Comparison of ENCODE assay signal across 14 mouse cellular contexts in genomic region chr19:40278372-40279023, GRCm38 (mm10). TPM values are rescaled to one million over a fixed set of nuclear protein-coding genes. Genes with fewer than 3 reads are reported as not detected.
A peak's percentile ranks its signal among the peaks of the same experiment; 100 is the strongest.
DNase-seq lines count a peak whose midpoint lies in the region; ATAC-seq and TF ChIP-seq lines count a peak whose summit lies in the region.
"Had no signal": no experiment of that assay in that cellular context is flagged by ENCODE, and none has a peak within 500 bp of the region (broad histone marks: within the 10 kb centered on the region; RNA-seq: fewer than 3 reads in every experiment).

No protein-coding gene starts in this region.

- TF ChIP-seq CTCF in liver, adult 2 months (IDR thresholded peaks at IDR 0.05; ENCODE audit: low read depth, low read length) = no peak
- TF ChIP-seq CTCF in liver, postnatal 0 days (IDR thresholded peaks at IDR 0.05; ENCODE audit: low read depth) = no peak

- no peak for TF ChIP-seq EP300 in liver, postnatal 0 days (IDR thresholded peaks at IDR 0.05; ENCODE audit: low read depth)

- no peaks in the 10 kb centered on the region for H3K36me3 ChIP-seq in liver, adult 2 months (ENCODE audit: control insufficient read depth, insufficient read depth, low read length)
- no peaks in the 10 kb centered on the region for H3K36me3 ChIP-seq in heart, embryonic 10.5 days
- no peaks in the 10 kb centered on the region for H3K36me3 ChIP-seq in liver, postnatal 0 days (replicated peaks; ENCODE audit: insufficient read depth, low read length)
- H3K36me3 ChIP-seq in kidney, embryonic 14.5 days (ENCODE audit: control insufficient read depth, insufficient read depth, low read length) = no peaks in the 10 kb centered on the region
- H3K36me3 ChIP-seq: forebrain, embryonic 12.5 days; G1E; limb, embryonic 12.5 days; neural tube, embryonic 13.5 days had no signal

- H3K79me2 ChIP-seq in liver, adult 2 months (ENCODE audit: control insufficient read depth, insufficient read depth, low read length) = no peaks in the 10 kb centered on the region

- no peak overlapping the region for H3K4me3 ChIP-seq in liver, adult 2 months (ENCODE audit: insufficient read depth, low read depth, low read length)
- no peak overlapping the region for H3K4me3 ChIP-seq in heart, embryonic 10.5 days
- H3K4me3 ChIP-seq in liver, postnatal 0 days (ENCODE audit: low read depth, low read length) = no peak overlapping the region
- no peak overlapping the region for H3K4me3 ChIP-seq in kidney, embryonic 14.5 days (ENCODE audit: low read length)
- H3K4me3 ChIP-seq: forebrain, embryonic 12.5 days; limb, embryonic 12.5 days; neural tube, embryonic 13.5 days had no signal

- intact Hi-C loops in heart, postnatal 14 days (cut with DNase I) = loop anchor here (5.0 kb wide), 1 partner anchor 36 kb away; no protein-coding TSS in a partner anchor

- H3K27ac ChIP-seq in liver, adult 2 months (replicated peaks; ENCODE audit: insufficient read depth, low read depth, low read length) = peak overlapping the region; percentile 10; the same call in 1 of the 2 replicates
- peak overlapping the region; percentile 89 for H3K27ac ChIP-seq in heart, embryonic 10.5 days
- peak overlapping the region; percentile 51; the same call in 1 of the 2 replicates for H3K27ac ChIP-seq in liver, postnatal 0 days (ENCODE audit: low read depth)
- H3K27ac ChIP-seq in kidney, embryonic 14.5 days (ENCODE audit: low read depth, low read length) = no peak overlapping the region
- H3K27ac ChIP-seq: forebrain, embryonic 12.5 days; kidney, postnatal 0 days; limb, embryonic 12.5 days; neural tube, embryonic 13.5 days had no signal

- peak; percentile 79 for DNase-seq in liver, adult 2 months (ENCODE audit: extremely low read depth, low read depth, low spot score)
- DNase-seq in liver = no peak
- DNase-seq in heart, embryonic 10.5 days (ENCODE audit: low spot score) = no peak
- peak; percentile 45 for DNase-seq in heart, postnatal 14 days
- peak; percentile 33 for DNase-seq in liver, postnatal 0 days
- no peak for DNase-seq in thymus, postnatal 25 days
- DNase-seq: cerebellum, adult 2 months had no signal

- no peaks in the 10 kb centered on the region for H3K9me3 ChIP-seq in heart, embryonic 10.5 days
- H3K9me3 ChIP-seq in liver, postnatal 0 days (ENCODE audit: low read length) = no peaks in the 10 kb centered on the region
- no peaks in the 10 kb centered on the region for H3K9me3 ChIP-seq in kidney, embryonic 14.5 days (ENCODE audit: control insufficient read depth, low read length)
- H3K9me3 ChIP-seq: G1E had no signal

- peak; percentile 90 for ATAC-seq in liver, postnatal 0 days
- ATAC-seq in kidney, embryonic 14.5 days (ENCODE audit: low FRiP score, low TSS enrichment) = no peak
- ATAC-seq: lung, postnatal 0 days had no signal

- no peak overlapping the region for H3K4me2 ChIP-seq in liver, postnatal 0 days (ENCODE audit: low read depth, low read length)
- H3K4me2 ChIP-seq in kidney, embryonic 14.5 days (replicated peaks; ENCODE audit: low read depth, low read length) = no peak overlapping the region
- H3K4me2 ChIP-seq: forebrain, embryonic 12.5 days; limb, embryonic 12.5 days; neural tube, embryonic 13.5 days had no signal

- TF ChIP-seq POLR2A in liver, adult 2 months (IDR thresholded peaks at IDR 0.05; ENCODE audit: extremely low read depth, insufficient read depth, low read length) = no peak

- H3K9ac ChIP-seq in liver, adult 2 months (ENCODE audit: low read depth, low read length) = no peak overlapping the region
- no peak overlapping the region for H3K9ac ChIP-seq in liver, postnatal 0 days (replicated peaks)
- H3K9ac ChIP-seq in kidney, embryonic 14.5 days (ENCODE audit: low read depth, low read length) = no peak overlapping the region
- H3K9ac ChIP-seq: forebrain, embryonic 12.5 days; limb, embryonic 12.5 days; neural tube, embryonic 13.5 days had no signal

- no peaks in the 10 kb centered on the region for H3K27me3 ChIP-seq in liver, adult 2 months (ENCODE audit: control insufficient read depth, insufficient read depth, low read length)
- no peaks in the 10 kb centered on the region for H3K27me3 ChIP-seq in heart, embryonic 10.5 days (ENCODE audit: insufficient read depth, poor library complexity, severe bottlenecking)
- no peaks in the 10 kb centered on the region for H3K27me3 ChIP-seq in liver, postnatal 0 days (ENCODE audit: insufficient read depth, low read length)
- H3K27me3 ChIP-seq in kidney, embryonic 14.5 days (ENCODE audit: control insufficient read depth, insufficient read depth, low read length) = no peaks in the 10 kb centered on the region
- H3K27me3 ChIP-seq: forebrain, embryonic 12.5 days; limb, embryonic 12.5 days; neural tube, embryonic 13.5 days had no signal

- H3K4me1 ChIP-seq in liver, adult 2 months (ENCODE audit: control insufficient read depth, insufficient read depth, low read length) = no peaks in the 10 kb centered on the region; the same call in 1 of the 2 replicates
- peaks cover 12% of the 10 kb centered on the region for H3K4me1 ChIP-seq in heart, embryonic 10.5 days
- H3K4me1 ChIP-seq in liver, postnatal 0 days (ENCODE audit: insufficient read depth) = peaks cover 4% of the 10 kb centered on the region; the same call in 1 of the 2 replicates
- H3K4me1 ChIP-seq in kidney, embryonic 14.5 days (ENCODE audit: control insufficient read depth, insufficient read depth, low read length) = no peaks in the 10 kb centered on the region
- H3K4me1 ChIP-seq: forebrain, embryonic 12.5 days; limb, embryonic 12.5 days; neural tube, embryonic 13.5 days had no signal

- WGBS in liver, adult 2 months = 29% methylated on average over 8 of the region's 8 CpGs
- WGBS in heart, embryonic 10.5 days = 32% methylated on average over 8 of the region's 8 CpGs
- WGBS in liver, postnatal 0 days (ENCODE audit: insufficient replicate concordance) = 50% methylated on average over 8 of the region's 8 CpGs
- WGBS in kidney, embryonic 14.5 days = 70% methylated on average over 8 of the region's 8 CpGs

RNA-seq across cellular contexts. Expression of gene Pdlim1, which starts 6.9 kb away (rescaled TPM):
- 23.0 and 23.6 TPM in 2 replicates for total RNA-seq in liver, adult 2 months (2014; rRNA removed)
- polyA plus RNA-seq in liver, adult 2 months (2012; rRNA removed) = 44.6 and 50.7 TPM in 2 replicates
- polyA plus RNA-seq in heart, embryonic 10.5 days (2016; fragmentation: Nextera tagmentation; extraction: Ambion mirVana) = 262 and 337 TPM in 2 replicates
- total RNA-seq in heart, postnatal 14 days (2021) = 100 to 1,000 TPM; 143 to 187 TPM
- polyA plus RNA-seq in liver, postnatal 0 days (2015; fragmentation: Nextera tagmentation; extraction: Ambion mirVana) = 80.4 and 82.1 TPM in 2 replicates
- 28.6 and 30.8 TPM in 2 replicates for polyA plus RNA-seq in kidney, embryonic 14.5 days (2014; fragmentation: Nextera tagmentation; extraction: Ambion mirVana)
- polyA plus RNA-seq: G1E had no signal

Comparison
In these comparisons a context has a peak if more than half of its experiments do, and no peak if none do; other contexts are left out.
1. DNase-seq: peak in liver, adult 2 months (single experiment), heart, postnatal 14 days (2 of 2) and liver, postnatal 0 days (single experiment); none in liver (single experiment), heart, embryonic 10.5 days (single experiment) and thymus, postnatal 25 days (single experiment).